ENCODE assay signal across 9 mouse cellular contexts in genomic region chr7:120103019-120103567, GRCm38 (mm10). TPM values are rescaled to one million over a fixed set of nuclear protein-coding genes. Genes with fewer than 3 reads are reported as not detected.
DNase-seq lines count a peak whose midpoint lies in the region; ATAC-seq and TF ChIP-seq lines count a peak whose summit lies in the region.
"Had no signal": no experiment of that assay in that cellular context is flagged by ENCODE, and none has a peak within 500 bp of the region (broad histone marks: within the 10 kb centered on the region; RNA-seq: fewer than 3 reads in every experiment).

No protein-coding gene starts in this region.

- H3K36me3 ChIP-seq in heart, embryonic 11.5 days (ENCODE audit: control insufficient read depth, insufficient read depth, low read length), result no peaks in the 10 kb centered on the region; the same call in 1 of the 2 replicates
- peaks cover 2% of the 10 kb centered on the region; the same call in 1 of the 2 replicates for H3K36me3 ChIP-seq in kidney, embryonic 14.5 days (ENCODE audit: control insufficient read depth, insufficient read depth, low read length)
- no peaks in the 10 kb centered on the region; the same call in 1 of the 2 replicates for H3K36me3 ChIP-seq in lung, postnatal 0 days (ENCODE audit: insufficient read depth, low read length)
- H3K36me3 ChIP-seq in stomach, embryonic 15.5 days, result no peaks in the 10 kb centered on the region

- peak overlapping the region; percentile 75 for H3K9ac ChIP-seq in heart, embryonic 11.5 days (ENCODE audit: low read depth, low read length)
- peak overlapping the region; percentile 55 for H3K9ac ChIP-seq in kidney, embryonic 14.5 days (ENCODE audit: low read depth, low read length)
- peak overlapping the region; percentile 43 for H3K9ac ChIP-seq in lung, postnatal 0 days (replicated peaks; ENCODE audit: low read depth)
- H3K9ac ChIP-seq in stomach, embryonic 15.5 days, result peak overlapping the region; percentile 57

- peak overlapping the region; percentile 97 for H3K4me2 ChIP-seq in heart, embryonic 11.5 days
- peak overlapping the region; percentile 87 for H3K4me2 ChIP-seq in kidney, embryonic 14.5 days (replicated peaks; ENCODE audit: low read depth, low read length)
- H3K4me2 ChIP-seq in lung, postnatal 0 days (replicated peaks; ENCODE audit: low read depth, low read length), result peak overlapping the region; percentile 88
- peak overlapping the region; percentile 91 for H3K4me2 ChIP-seq in stomach, embryonic 15.5 days

- H3K27me3 ChIP-seq in heart, embryonic 11.5 days (ENCODE audit: control insufficient read depth, insufficient read depth, low read length), result no peaks in the 10 kb centered on the region
- no peaks in the 10 kb centered on the region for H3K27me3 ChIP-seq in kidney, embryonic 14.5 days (ENCODE audit: control insufficient read depth, insufficient read depth, low read length)
- no peaks in the 10 kb centered on the region for H3K27me3 ChIP-seq in lung, postnatal 0 days (replicated peaks; ENCODE audit: insufficient read depth, low read length)
- H3K27me3 ChIP-seq in stomach, embryonic 15.5 days (replicated peaks), result no peaks in the 10 kb centered on the region
- H3K27me3 ChIP-seq: CH12.LX had no signal

- H3K9me3 ChIP-seq in heart, embryonic 11.5 days (replicated peaks; ENCODE audit: control insufficient read depth, low read length), result no peaks in the 10 kb centered on the region
- no peaks in the 10 kb centered on the region for H3K9me3 ChIP-seq in kidney, embryonic 14.5 days (ENCODE audit: control insufficient read depth, low read length)
- H3K9me3 ChIP-seq in lung, postnatal 0 days (ENCODE audit: low read length), result no peaks in the 10 kb centered on the region
- no peaks in the 10 kb centered on the region for H3K9me3 ChIP-seq in stomach, embryonic 15.5 days

- H3K4me3 ChIP-seq in heart, embryonic 11.5 days (ENCODE audit: low read depth, low read length), result peak overlapping the region; percentile 73
- H3K4me3 ChIP-seq in kidney, embryonic 14.5 days (ENCODE audit: low read length), result peak overlapping the region; percentile 50
- peak overlapping the region; percentile 66 for H3K4me3 ChIP-seq in lung, postnatal 0 days (ENCODE audit: low read depth, low read length)
- peak overlapping the region; percentile 80 for H3K4me3 ChIP-seq in stomach, embryonic 15.5 days (replicated peaks)

- intact Hi-C loops in left cerebral cortex, postnatal 14 days (cut with DNase I), result no loop called here

- no peak for ATAC-seq in heart, embryonic 11.5 days (replicated peaks; ENCODE audit: insufficient number of reproducible peaks, low FRiP score, low TSS enrichment)
- peak; percentile 53 for ATAC-seq in kidney, embryonic 14.5 days (ENCODE audit: low FRiP score, low TSS enrichment)
- peak; percentile 26 for ATAC-seq in lung, postnatal 0 days
- ATAC-seq in stomach, embryonic 15.5 days (ENCODE audit: insufficient read depth, low FRiP score, low read depth), result peak; percentile 23; the same call in 1 of the 2 replicates

- H3K27ac ChIP-seq in heart, embryonic 11.5 days (ENCODE audit: low read depth, low read length), result no peak overlapping the region
- H3K27ac ChIP-seq in kidney, embryonic 14.5 days (ENCODE audit: low read depth, low read length), result no peak overlapping the region
- peak overlapping the region; percentile 60 for H3K27ac ChIP-seq in lung, postnatal 0 days (ENCODE audit: low read length)
- peak overlapping the region; percentile 72; the same call in 1 of the 2 replicates for H3K27ac ChIP-seq in stomach, embryonic 15.5 days

- WGBS in heart, embryonic 11.5 days (ENCODE audit: insufficient replicate concordance), result 2% methylated on average over 25 of the region's 25 CpGs
- WGBS in kidney, embryonic 14.5 days, result 2% methylated on average over 25 of the region's 25 CpGs
- 5% methylated on average over 25 of the region's 25 CpGs for WGBS in lung, postnatal 0 days
- 4% methylated on average over 25 of the region's 25 CpGs for WGBS in stomach, embryonic 15.5 days

- peaks cover 9% of the 10 kb centered on the region for H3K4me1 ChIP-seq in heart, embryonic 11.5 days (ENCODE audit: control insufficient read depth, insufficient read depth, low read length)
- no peaks in the 10 kb centered on the region for H3K4me1 ChIP-seq in kidney, embryonic 14.5 days (ENCODE audit: control insufficient read depth, insufficient read depth, low read length)
- H3K4me1 ChIP-seq in lung, postnatal 0 days (ENCODE audit: insufficient read depth, low read depth, low read length), result peaks cover 5% of the 10 kb centered on the region; the same call in 1 of the 2 replicates
- H3K4me1 ChIP-seq in stomach, embryonic 15.5 days, result peaks cover 8% of the 10 kb centered on the region

- DNase-seq in left cerebral cortex, adult 18-20 months (ENCODE audit: low spot score in 2 of 2), result peak; percentile 10 to 12
- DNase-seq in left cerebral cortex, postnatal 14 days (ENCODE audit: low spot score in 2 of 2), result no peak
- peak; percentile 13 to 15 for DNase-seq in cerebellum, postnatal 36 days
- peak; percentile 72 for DNase-seq in lung, postnatal 0 days (ENCODE audit: low spot score)
- no peak for DNase-seq in layer of hippocampus, postnatal 36 days

- peak; percentile 11; the same call in 1 of the 2 replicates for TF ChIP-seq CTCF in lung, postnatal 0 days (IDR thresholded peaks at IDR 0.05)

- no peak for TF ChIP-seq EP300 in lung, postnatal 0 days (IDR thresholded peaks at IDR 0.05)

RNA-seq across cellular contexts. Expression of gene Tmem159, which starts 0.9 kb away (rescaled TPM):
- 10 to 100 TPM; 12.9 to 14.1 TPM for total RNA-seq in left cerebral cortex, adult 18-20 months (2021)
- 10 to 100 TPM in 1 of 2 experiments, 1 to 10 TPM in 1; 9.8 to 13.1 TPM for total RNA-seq in left cerebral cortex, postnatal 14 days (2021)
- 17.2 and 18.8 TPM in 2 replicates for polyA plus RNA-seq in heart, embryonic 11.5 days (2014; fragmentation: Nextera tagmentation; extraction: Ambion mirVana)
- polyA plus RNA-seq in kidney, embryonic 14.5 days (2014; fragmentation: Nextera tagmentation; extraction: Ambion mirVana), result 28.6 and 30.5 TPM in 2 replicates
- polyA plus RNA-seq in lung, postnatal 0 days (2015; fragmentation: Nextera tagmentation; extraction: Ambion mirVana), result 75.5 and 79.4 TPM in 2 replicates
- 33.2 and 45.4 TPM in 2 replicates for polyA plus RNA-seq in stomach, embryonic 15.5 days (2015; fragmentation: Nextera tagmentation; extraction: Ambion mirVana)
- 10 to 100 TPM; 11.2 to 11.9 TPM for total RNA-seq in layer of hippocampus, postnatal 36 days (2021)
- total RNA-seq: CH12.LX had no signal

RNA-seq across cellular contexts. Expression of gene Dnah3, which starts 8.0 kb away (rescaled TPM):
- total RNA-seq in left cerebral cortex, adult 18-20 months (2021), result under 1 TPM; 0.12 to 0.19 TPM
- total RNA-seq in left cerebral cortex, postnatal 14 days (2021), result under 1 TPM; 0.04 to 0.26 TPM
- not detected in 2 replicates for polyA plus RNA-seq in heart, embryonic 11.5 days (2014; fragmentation: Nextera tagmentation; extraction: Ambion mirVana)
- polyA plus RNA-seq in kidney, embryonic 14.5 days (2014; fragmentation: Nextera tagmentation; extraction: Ambion mirVana), result 0.04 TPM in 1 of 2 replicates, not detected in the other
- 2.9 and 3.2 TPM in 2 replicates for polyA plus RNA-seq in lung, postnatal 0 days (2015; fragmentation: Nextera tagmentation; extraction: Ambion mirVana)
- 0.01 TPM in 1 of 2 replicates, not detected in the other for polyA plus RNA-seq in stomach, embryonic 15.5 days (2015; fragmentation: Nextera tagmentation; extraction: Ambion mirVana)
- under 1 TPM; 0.07 to 0.46 TPM for total RNA-seq in layer of hippocampus, postnatal 36 days (2021)
- total RNA-seq: CH12.LX had no signal

RNA-seq across cellular contexts. Expression of gene Zp2, which starts 42.0 kb away (rescaled TPM):
- total RNA-seq in left cerebral cortex, adult 18-20 months (2021), result under 1 TPM in 1 of 2 experiments, not detected in 1; 0.30 TPM
- under 1 TPM; 0.15 to 0.53 TPM for total RNA-seq in left cerebral cortex, postnatal 14 days (2021)
- polyA plus RNA-seq in heart, embryonic 11.5 days (2014; fragmentation: Nextera tagmentation; extraction: Ambion mirVana), result 0.09 TPM in 1 of 2 replicates, not detected in the other
- polyA plus RNA-seq in kidney, embryonic 14.5 days (2014; fragmentation: Nextera tagmentation; extraction: Ambion mirVana), result not detected in 2 replicates
- polyA plus RNA-seq in lung, postnatal 0 days (2015; fragmentation: Nextera tagmentation; extraction: Ambion mirVana), result not detected in 2 replicates
- polyA plus RNA-seq in stomach, embryonic 15.5 days (2015; fragmentation: Nextera tagmentation; extraction: Ambion mirVana), result 0.15 TPM in 1 of 2 replicates, not detected in the other
- not detected for total RNA-seq in layer of hippocampus, postnatal 36 days (2021)

Comparison
In these comparisons a context has a peak if more than half of its experiments do, and no peak if none do; other contexts are left out.
1. DNase-seq: peak in left cerebral cortex, adult 18-20 months (2 of 2), cerebellum, postnatal 36 days (2 of 2) and lung, postnatal 0 days (single experiment); none in left cerebral cortex, postnatal 14 days (0 of 2) and layer of hippocampus, postnatal 36 days (0 of 2).
2. H3K27ac ChIP-seq: peak in lung, postnatal 0 days (single experiment) and stomach, embryonic 15.5 days (single experiment); none in heart, embryonic 11.5 days (single experiment) and kidney, embryonic 14.5 days (single experiment).
3. Peak in every context shown above with its lines, with median percentiles within 50 percentile points of each other: H3K4me2 ChIP-seq, H3K4me3 ChIP-seq and H3K9ac ChIP-seq.